Mouse (Mus musculus): ENCODE measurements at regions not wholly inside any gene's neighbourhood (a gene's known extent, or its start where the extent isn't known, plus 50 kb on each side); places are given as distances from the start of the nearest gene placed in this dataset.

- H3K27ac ChIP-seq (ENCODE audit: low read depth, low read length): peak overlapping the region; percentile 23
- no peak overlapping the region for H3K4me3 ChIP-seq (ENCODE audit: low read length)
- no peak overlapping the region for H3K4me2 ChIP-seq (ENCODE audit: low read length)
- WGBS: 92% methylated on average over 11 of the region's 11 CpGs
- ATAC-seq: no peak
- peaks cover 7% of the 10 kb centered on the region for H3K4me1 ChIP-seq (ENCODE audit: control insufficient read depth, insufficient read depth, low read depth, low read length)
- no peak overlapping the region for H3K9ac ChIP-seq (ENCODE audit: low read depth, low read length)
- no peaks in the 10 kb centered on the region for H3K27me3 ChIP-seq (replicated peaks; ENCODE audit: control insufficient read depth, insufficient read depth, low read length)
- H3K36me3 ChIP-seq (ENCODE audit: control insufficient read depth, insufficient read depth, low read length): no peaks in the 10 kb centered on the region
- H3K9me3 ChIP-seq (ENCODE audit: control insufficient read depth, low read length): no peaks in the 10 kb centered on the region
Measured at GRCm38 (mm10) chr10:70799191-70799742, 143.5 kb upstream of the Phyhipl start.

GRCm38 (mm10) chr10:70788814-70789452, 133.2 kb upstream of the Phyhipl start:
- peak; percentile 93 for ATAC-seq
- peaks cover 9% of the 10 kb centered on the region for H3K4me1 ChIP-seq (ENCODE audit: control insufficient read depth, insufficient read depth, low read depth, low read length)
- WGBS: 32% methylated on average over 7 of the region's 7 CpGs
- no peaks in the 10 kb centered on the region for H3K27me3 ChIP-seq (replicated peaks; ENCODE audit: control insufficient read depth, insufficient read depth, low read length)
- H3K4me3 ChIP-seq (ENCODE audit: low read length): no peak overlapping the region
- H3K4me2 ChIP-seq (ENCODE audit: low read length): 0 out of 2 replicates have a peak overlapping the region, but pooled peaks have one; percentile 19
- no peaks in the 10 kb centered on the region for H3K36me3 ChIP-seq (ENCODE audit: control insufficient read depth, insufficient read depth, low read length)
- H3K27ac ChIP-seq (ENCODE audit: low read depth, low read length): peak overlapping the region; percentile 48
- no peak overlapping the region for H3K9ac ChIP-seq (ENCODE audit: low read depth, low read length)
- H3K9me3 ChIP-seq (ENCODE audit: control insufficient read depth, low read length): no peaks in the 10 kb centered on the region

GRCm38 (mm10) chr10:70781036-70781435, 125.3 kb upstream of the Phyhipl start:
- ATAC-seq: no peak
- Histone ChIP-seq H3K27me3 (replicated peaks; ENCODE audit: control insufficient read depth, insufficient read depth, low read length) (no peaks in the 10 kb centered on the region), H3K27ac (ENCODE audit: low read depth, low read length) (no peak overlapping the region), H3K36me3 (ENCODE audit: control insufficient read depth, insufficient read depth, low read length) (no peaks in the 10 kb centered on the region), H3K9ac (ENCODE audit: low read depth, low read length) (no peak overlapping the region), H3K4me2 (ENCODE audit: low read length) (no peak overlapping the region), H3K4me3 (ENCODE audit: low read length) (no peak overlapping the region), H3K9me3 (ENCODE audit: control insufficient read depth, low read length) (no peaks in the 10 kb centered on the region), H3K4me1 (ENCODE audit: control insufficient read depth, insufficient read depth, low read depth, low read length) (no peaks in the 10 kb centered on the region)
- WGBS: 97% methylated on average over 3 of the region's 3 CpGs

GRCm38 (mm10) chr10:70778596-70778995, 122.8 kb upstream of the Phyhipl start:
- H3K27ac ChIP-seq (ENCODE audit: low read depth, low read length): no peak overlapping the region
- no peak overlapping the region for H3K4me2 ChIP-seq (ENCODE audit: low read length)
- H3K9me3 ChIP-seq (ENCODE audit: control insufficient read depth, low read length): no peaks in the 10 kb centered on the region
- no peak overlapping the region for H3K4me3 ChIP-seq (ENCODE audit: low read length)
- no peaks in the 10 kb centered on the region for H3K36me3 ChIP-seq (ENCODE audit: control insufficient read depth, insufficient read depth, low read length)
- no peaks in the 10 kb centered on the region for H3K27me3 ChIP-seq (replicated peaks; ENCODE audit: control insufficient read depth, insufficient read depth, low read length)
- WGBS: 76% methylated on average over 11 of the region's 11 CpGs
- no peaks in the 10 kb centered on the region for H3K4me1 ChIP-seq (ENCODE audit: control insufficient read depth, insufficient read depth, low read depth, low read length)
- H3K9ac ChIP-seq (ENCODE audit: low read depth, low read length): no peak overlapping the region
- ATAC-seq: no peak

GRCm38 (mm10) chr10:70774571-70774970, 118.8 kb upstream of the Phyhipl start:
- no peak overlapping the region for H3K9ac ChIP-seq (ENCODE audit: low read depth, low read length)
- WGBS: 75% methylated on average over 2 of the region's 2 CpGs
- no peaks in the 10 kb centered on the region for H3K27me3 ChIP-seq (replicated peaks; ENCODE audit: control insufficient read depth, insufficient read depth, low read length)
- H3K27ac ChIP-seq (ENCODE audit: low read depth, low read length): no peak overlapping the region
- H3K4me3 ChIP-seq (ENCODE audit: low read length): no peak overlapping the region
- ATAC-seq: no peak
- no peaks in the 10 kb centered on the region for H3K9me3 ChIP-seq (ENCODE audit: control insufficient read depth, low read length)
- no peak overlapping the region for H3K4me2 ChIP-seq (ENCODE audit: low read length)
- H3K4me1 ChIP-seq (ENCODE audit: control insufficient read depth, insufficient read depth, low read depth, low read length): no peaks in the 10 kb centered on the region
- no peaks in the 10 kb centered on the region for H3K36me3 ChIP-seq (ENCODE audit: control insufficient read depth, insufficient read depth, low read length)

GRCm38 (mm10) chr10:70774159-70774558, 118.4 kb upstream of the Phyhipl start:
- Histone ChIP-seq H3K9ac (ENCODE audit: low read depth, low read length) (no peak overlapping the region), H3K9me3 (ENCODE audit: control insufficient read depth, low read length) (no peaks in the 10 kb centered on the region), H3K36me3 (ENCODE audit: control insufficient read depth, insufficient read depth, low read length) (no peaks in the 10 kb centered on the region), H3K4me2 (ENCODE audit: low read length) (no peak overlapping the region), H3K27me3 (replicated peaks; ENCODE audit: control insufficient read depth, insufficient read depth, low read length) (no peaks in the 10 kb centered on the region), H3K4me3 (ENCODE audit: low read length) (no peak overlapping the region), H3K27ac (ENCODE audit: low read depth, low read length) (no peak overlapping the region), H3K4me1 (ENCODE audit: control insufficient read depth, insufficient read depth, low read depth, low read length) (no peaks in the 10 kb centered on the region)
- 46% methylated on average over 3 of the region's 4 CpGs for WGBS
- no peak for ATAC-seq

- ATAC-seq: no peak
- H3K36me3 ChIP-seq (ENCODE audit: control insufficient read depth, insufficient read depth, low read length): no peaks in the 10 kb centered on the region
- H3K27ac ChIP-seq (ENCODE audit: low read depth, low read length): no peak overlapping the region
- H3K27me3 ChIP-seq (replicated peaks; ENCODE audit: control insufficient read depth, insufficient read depth, low read length): no peaks in the 10 kb centered on the region
- no peaks in the 10 kb centered on the region for H3K9me3 ChIP-seq (ENCODE audit: control insufficient read depth, low read length)
- 75% methylated on average over 7 of the region's 7 CpGs for WGBS
- H3K4me1 ChIP-seq (ENCODE audit: control insufficient read depth, insufficient read depth, low read depth, low read length): no peaks in the 10 kb centered on the region
- no peak overlapping the region for H3K4me3 ChIP-seq (ENCODE audit: low read length)
- no peak overlapping the region for H3K9ac ChIP-seq (ENCODE audit: low read depth, low read length)
- no peak overlapping the region for H3K4me2 ChIP-seq (ENCODE audit: low read length)
Measured at GRCm38 (mm10) chr10:70767461-70767860, 111.7 kb upstream of the Phyhipl start.

GRCm38 (mm10) chr10:70766869-70767268, 111.1 kb upstream of the Phyhipl start:
- Histone ChIP-seq H3K27ac (ENCODE audit: low read depth, low read length) (no peak overlapping the region), H3K4me2 (ENCODE audit: low read length) (no peak overlapping the region), H3K4me1 (ENCODE audit: control insufficient read depth, insufficient read depth, low read depth, low read length) (no peaks in the 10 kb centered on the region), H3K4me3 (ENCODE audit: low read length) (no peak overlapping the region), H3K36me3 (ENCODE audit: control insufficient read depth, insufficient read depth, low read length) (no peaks in the 10 kb centered on the region), H3K27me3 (replicated peaks; ENCODE audit: control insufficient read depth, insufficient read depth, low read length) (no peaks in the 10 kb centered on the region), H3K9ac (ENCODE audit: low read depth, low read length) (no peak overlapping the region), H3K9me3 (ENCODE audit: control insufficient read depth, low read length) (no peaks in the 10 kb centered on the region)
- no peak for ATAC-seq
- WGBS: 71% methylated on average over 1 of the region's 1 CpGs

GRCm38 (mm10) chr10:70766450-70766849, 110.7 kb upstream of the Phyhipl start:
- H3K36me3 ChIP-seq (ENCODE audit: control insufficient read depth, insufficient read depth, low read length): no peaks in the 10 kb centered on the region
- WGBS: 41% methylated on average over 8 of the region's 8 CpGs
- H3K4me2 ChIP-seq (ENCODE audit: low read length): no peak overlapping the region
- H3K4me3 ChIP-seq (ENCODE audit: low read length): no peak overlapping the region
- no peaks in the 10 kb centered on the region for H3K9me3 ChIP-seq (ENCODE audit: control insufficient read depth, low read length)
- H3K27ac ChIP-seq (ENCODE audit: low read depth, low read length): no peak overlapping the region
- no peaks in the 10 kb centered on the region for H3K4me1 ChIP-seq (ENCODE audit: control insufficient read depth, insufficient read depth, low read depth, low read length)
- no peaks in the 10 kb centered on the region for H3K27me3 ChIP-seq (replicated peaks; ENCODE audit: control insufficient read depth, insufficient read depth, low read length)
- no peak overlapping the region for H3K9ac ChIP-seq (ENCODE audit: low read depth, low read length)
- ATAC-seq: no peak

Measured in hindbrain, embryonic 16.5 days (tissue).